Mouse (Mus musculus) lung, postnatal 10 days (tissue): ENCODE data around the gene Cpsf4l.

Experiments
- DNase-seq: peaks from one replicate; pipeline ENCODE4 v3.0.0; 2021

The Cpsf4l gene

GRCm38 (mm10) chr11:113709731-113710256, at the start of gene Cpsf4l:
Gene Cpsf4l (minus strand): TSS chr11:113710017.
- DNase-seq: peak; percentile 57

DNA sequence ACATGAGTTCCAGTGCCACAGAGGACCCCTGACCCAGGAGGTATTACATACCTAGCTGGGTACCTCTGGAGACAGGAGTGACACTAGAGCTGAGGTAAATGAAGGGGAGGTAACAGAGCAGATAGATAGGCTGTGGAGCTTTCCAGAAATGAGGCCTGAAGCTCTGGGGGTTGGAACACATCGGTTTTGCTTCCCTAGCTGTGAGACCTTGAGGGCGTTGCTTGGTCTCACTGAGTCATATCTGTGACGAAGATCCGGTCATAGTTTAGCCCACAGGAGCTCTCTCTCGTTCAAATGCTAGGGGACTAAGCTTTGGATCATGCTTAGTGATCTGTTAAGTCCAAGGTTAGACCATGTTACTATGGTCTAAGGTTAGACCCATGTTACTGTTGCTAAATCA, 49.0 kb upstream of the Cpsf4l start:
- DNase-seq: no peak

- peak; percentile 59 for DNase-seq
Observed at GRCm38 (mm10) chr11:113756578-113756977, 46.8 kb upstream of the Cpsf4l start.

- DNase-seq: no peak
Observed at GRCm38 (mm10) chr11:113755878-113756277, 46.1 kb upstream of the Cpsf4l start.

- DNase-seq: no peak
Observed at GRCm38 (mm10) chr11:113754845-113755244, 45.0 kb upstream of the Cpsf4l start.

- DNase-seq: no peak
Observed at GRCm38 (mm10) chr11:113752685-113753430, 43.0 kb upstream of the Cpsf4l start.

GRCm38 (mm10) chr11:113752158-113752661, 42.4 kb upstream of the Cpsf4l start:
- peak; percentile 18 for DNase-seq

DNA sequence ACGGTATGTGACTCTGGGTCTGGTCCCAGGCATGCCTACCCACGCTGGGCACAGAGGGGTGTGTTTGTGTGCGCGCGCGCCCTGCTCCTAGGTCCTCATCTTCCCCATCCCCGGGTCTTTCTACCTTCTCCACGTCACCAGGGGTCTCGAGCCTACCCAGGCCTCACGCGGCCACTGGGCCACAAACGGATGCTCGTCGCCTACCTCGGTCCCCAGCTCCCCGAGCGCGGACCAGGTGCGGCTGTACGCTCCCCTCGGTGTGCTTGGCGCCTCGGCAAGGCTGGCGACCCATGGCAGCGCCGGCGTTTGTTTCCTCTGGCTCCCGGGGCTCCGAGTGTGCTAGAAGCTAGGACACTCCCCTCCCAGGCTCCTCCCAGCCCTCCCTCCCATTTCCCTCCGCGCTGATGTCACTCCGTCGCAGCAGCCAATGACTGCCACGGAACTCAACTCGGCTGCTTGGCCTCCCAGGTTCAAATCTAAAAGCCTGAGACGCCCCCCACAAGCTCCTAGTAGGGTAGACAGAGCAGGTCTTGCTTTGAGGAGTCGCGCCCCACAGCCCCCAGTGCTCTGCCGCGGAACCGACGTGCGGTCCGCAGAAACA, 41.8 kb upstream of the Cpsf4l start, which contains the start of gene Cdc42ep4:
Gene Cdc42ep4, minus strand, starts transcription at position 398 of the 601 bp plus-strand sequence.
- peak; percentile 91 for DNase-seq

- peak; percentile 90 for DNase-seq
Observed at GRCm38 (mm10) chr11:113750571-113751483, 41.0 kb upstream of the Cpsf4l start.

- peak; percentile 61 for DNase-seq
Observed at GRCm38 (mm10) chr11:113749749-113750351, 40.0 kb upstream of the Cpsf4l start.

DNA sequence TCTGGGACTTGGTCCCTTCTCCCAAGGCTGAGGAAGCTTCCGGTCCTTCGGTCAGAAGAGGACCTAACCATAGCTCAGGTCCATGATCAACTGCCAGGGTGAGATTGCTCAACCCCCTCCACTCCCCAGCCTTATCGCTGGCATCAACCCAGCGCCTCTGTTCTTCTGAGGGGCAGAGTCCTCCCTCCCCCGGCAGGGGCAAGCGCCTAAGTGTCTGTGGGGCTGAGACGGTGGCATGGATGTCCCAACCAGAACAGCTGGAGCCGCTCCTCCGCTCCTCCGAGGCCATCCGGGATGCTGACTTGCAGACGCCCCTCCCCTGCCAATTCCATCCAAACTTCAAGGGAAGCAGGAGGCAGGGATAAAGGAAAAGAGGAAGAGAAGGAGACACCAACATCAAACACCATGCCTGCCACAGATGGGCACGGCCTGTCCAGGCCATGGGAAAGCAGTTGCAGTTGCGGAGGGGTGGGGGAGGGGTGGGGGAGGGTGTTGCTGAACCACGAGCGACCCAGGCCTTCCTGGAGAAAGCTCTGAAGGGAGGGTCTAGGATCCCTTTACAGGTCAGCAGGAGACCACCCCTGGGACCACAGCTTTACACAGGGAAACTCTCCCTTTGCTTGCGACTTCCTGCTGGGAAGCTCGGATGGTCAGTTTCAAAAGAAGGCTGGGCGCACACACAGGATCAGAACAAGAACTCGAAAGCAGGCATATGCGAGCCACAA, 39.1 kb upstream of the Cpsf4l start:
- DNase-seq: peak; percentile 90

DNA sequence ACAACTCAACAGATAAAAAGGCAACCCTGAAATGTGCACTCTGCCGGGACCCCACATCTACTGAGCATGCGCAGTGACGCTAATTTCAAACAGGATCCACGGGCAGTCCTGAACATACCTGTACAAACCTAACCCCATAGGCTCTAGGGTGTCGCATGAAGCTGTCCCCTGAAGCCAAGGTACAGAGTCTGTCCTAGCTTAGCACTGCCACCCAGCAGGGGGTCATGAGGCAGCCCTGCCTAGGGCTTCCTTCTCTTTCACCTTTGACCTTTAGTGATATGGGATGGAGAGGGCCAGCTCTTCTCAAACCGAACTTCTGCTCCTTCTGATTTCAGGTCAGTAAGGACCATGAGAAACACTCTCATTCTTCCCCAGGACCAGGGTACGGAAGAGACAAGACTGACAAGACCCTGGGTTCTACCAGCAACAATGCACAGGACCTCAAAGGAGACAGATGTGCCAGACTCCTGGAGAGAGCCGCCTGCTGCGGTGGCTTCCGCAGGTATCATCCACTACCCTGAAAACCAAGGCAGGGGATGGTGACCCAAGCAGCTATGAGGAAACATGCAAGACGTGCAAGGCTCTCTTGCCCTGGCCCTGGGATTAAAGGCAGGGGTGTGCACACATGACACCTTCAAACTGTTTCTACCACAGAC, 38.0 kb upstream of the Cpsf4l start:
- DNase-seq: no peak

DNA sequence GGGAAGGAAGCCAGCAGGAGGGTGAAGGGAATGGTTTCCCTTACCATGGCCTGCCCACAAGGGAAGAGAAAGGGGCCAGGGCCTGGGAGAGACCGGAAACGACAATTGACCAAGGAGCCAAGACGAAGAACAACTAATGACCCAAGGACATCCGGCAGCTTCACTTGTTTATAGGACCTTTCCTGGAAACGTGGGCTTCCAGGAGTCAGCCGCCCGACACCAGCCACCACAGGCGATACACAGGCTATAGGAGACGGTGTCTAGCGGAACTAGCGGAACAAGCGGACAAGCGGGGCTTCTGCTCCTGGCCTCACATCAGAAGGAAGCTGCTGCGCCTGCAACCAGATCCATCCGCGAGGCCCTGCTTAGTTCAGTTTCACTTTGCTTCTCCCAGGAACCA, 37.2 kb upstream of the Cpsf4l start:
- DNase-seq: peak; percentile 78

DNA sequence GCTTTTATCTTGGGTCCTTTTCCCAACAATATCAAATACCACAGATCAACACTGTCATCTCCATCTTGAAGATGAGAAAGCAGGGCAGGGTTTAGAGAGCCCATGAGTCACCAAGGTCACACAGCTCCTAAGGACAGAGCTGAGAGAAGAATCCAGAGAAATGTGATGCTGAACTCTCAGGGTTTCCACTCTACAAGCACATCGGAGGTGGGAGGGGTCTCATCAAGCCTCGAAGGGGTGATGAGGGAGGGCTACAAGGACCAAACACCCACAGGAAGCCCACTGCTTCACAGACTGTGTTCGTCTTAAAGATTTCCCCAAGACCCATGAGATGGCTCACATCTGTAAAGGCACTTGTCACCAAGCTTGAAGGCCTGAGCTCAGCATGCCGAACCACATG, 36.1 kb upstream of the Cpsf4l start:
- DNase-seq: no peak

DNA sequence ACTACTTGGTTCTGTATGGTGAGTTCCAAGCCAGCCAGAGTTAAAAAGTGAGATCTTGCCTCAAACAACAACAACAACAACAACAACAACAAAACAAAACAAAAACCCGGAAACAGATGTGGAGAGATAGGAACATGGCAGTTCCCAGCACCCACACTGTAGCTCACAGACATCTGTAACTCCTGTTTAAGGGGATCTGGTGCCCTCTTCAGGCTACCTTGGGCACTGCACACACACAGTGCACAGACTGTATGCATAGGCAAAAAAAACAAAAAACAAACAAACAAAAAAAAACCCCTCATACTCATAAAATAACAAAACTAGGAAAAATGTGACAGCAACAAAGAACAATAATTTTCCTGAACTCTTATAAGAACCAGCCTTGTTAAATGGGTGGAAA, 33.2 kb upstream of the Cpsf4l start:
- DNase-seq: no peak

GRCm38 (mm10) chr11:113740100-113740499, 30.3 kb upstream of the Cpsf4l start:
- DNase-seq: peak; percentile 64

DNA sequence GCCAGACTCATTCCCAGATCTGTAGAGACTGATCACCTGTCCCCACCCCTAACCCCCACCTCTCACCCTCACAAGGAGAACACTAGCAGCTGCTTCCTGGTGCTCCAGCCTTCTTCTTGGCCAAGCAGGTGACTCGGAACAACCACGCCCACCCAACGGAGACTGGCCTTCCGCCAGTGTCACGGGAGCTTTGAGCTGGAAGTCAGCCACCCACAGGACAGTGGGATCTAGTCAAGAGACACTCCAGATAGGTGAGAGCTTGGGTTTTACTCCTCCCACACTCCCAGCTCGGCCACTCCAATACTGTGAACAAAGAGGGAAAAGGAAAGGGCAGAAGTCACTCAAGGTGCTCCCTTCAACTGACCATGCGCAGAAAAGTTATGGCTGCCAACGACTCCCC, 29.4 kb upstream of the Cpsf4l start:
- peak; percentile 82 for DNase-seq

DNA sequence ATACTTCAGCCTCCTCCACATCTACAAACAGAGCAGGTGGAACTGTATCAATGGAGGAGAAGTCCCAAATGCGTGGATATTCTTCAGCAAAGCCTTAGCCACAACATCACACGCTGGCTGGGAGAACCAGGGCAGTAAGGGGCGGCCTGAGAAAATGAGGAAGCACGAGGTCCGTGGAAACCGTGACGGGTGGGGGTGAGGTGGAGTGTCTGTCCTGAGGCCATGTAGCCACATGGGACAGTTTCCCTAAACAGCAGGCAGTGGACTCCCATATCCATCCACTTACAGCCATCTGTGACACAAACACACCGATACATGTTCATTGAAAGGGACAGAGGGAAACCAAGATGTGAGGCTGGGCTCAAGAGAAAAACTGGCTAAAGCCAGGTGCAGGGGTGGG, 28.1 kb upstream of the Cpsf4l start:
- DNase-seq: peak; percentile 37

DNA sequence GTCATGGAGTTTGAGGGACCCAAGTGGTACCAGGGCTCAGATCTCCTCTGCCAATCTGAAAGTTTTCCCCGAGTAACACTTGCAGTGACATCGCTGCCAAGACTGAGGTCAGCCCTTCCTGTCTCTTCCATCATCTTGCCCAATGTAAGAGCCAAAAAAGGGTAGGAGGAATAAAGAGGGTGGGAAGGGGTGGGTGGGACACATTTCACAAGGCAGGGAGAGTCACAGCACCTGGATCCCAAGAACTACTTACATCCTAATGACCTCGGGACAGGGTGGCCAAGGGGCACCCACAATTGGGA, 27.7 kb upstream of the Cpsf4l start:
- peak; percentile 38 for DNase-seq

GRCm38 (mm10) chr11:113736848-113737552, 27.2 kb upstream of the Cpsf4l start:
- peak; percentile 30 for DNase-seq

GRCm38 (mm10) chr11:113735151-113735550, 25.3 kb upstream of the Cpsf4l start:
- DNase-seq: no peak
